Mouse (Mus musculus) adrenal gland (tissue): ENCODE measurements around the gene 4930556J24Rik.
"Not testable (repeated sequence)": the region's sequence is repeated elsewhere in the genome, so short reads cannot be mapped to it uniquely, and the experiment has no call there.

ENCODE experiments used
- intact Hi-C: fragments of 180-260 bp; cut with DNase I; formaldehyde crosslinking; loops from one replicate; pipeline ENCODE4 v1.15.1; 2025
- long read RNA-seq, 2 experiments: library from polyadenylated mRNA; unstranded; transcript quantifications; one replicate each; pipeline ENCODE4 v2.0.0; 2020; ENCODE audit warnings: borderline replicate concordance in 1 of 2; ENCODE audit not compliant: insufficient replicate concordance in 1 of 2

Gene 4930556J24Rik
- long read RNA-seq, experiment 1, partial matches to known transcripts = 4 of 7 reads
- long read RNA-seq, experiment 1, other reads (novel, unspliced or antisense) = 3 of 7 reads
- long read RNA-seq, experiment 2, partial matches to known transcripts = 0 of 6 reads
- long read RNA-seq, experiment 2, other reads (novel, unspliced or antisense) = 6 of 6 reads

DNA sequence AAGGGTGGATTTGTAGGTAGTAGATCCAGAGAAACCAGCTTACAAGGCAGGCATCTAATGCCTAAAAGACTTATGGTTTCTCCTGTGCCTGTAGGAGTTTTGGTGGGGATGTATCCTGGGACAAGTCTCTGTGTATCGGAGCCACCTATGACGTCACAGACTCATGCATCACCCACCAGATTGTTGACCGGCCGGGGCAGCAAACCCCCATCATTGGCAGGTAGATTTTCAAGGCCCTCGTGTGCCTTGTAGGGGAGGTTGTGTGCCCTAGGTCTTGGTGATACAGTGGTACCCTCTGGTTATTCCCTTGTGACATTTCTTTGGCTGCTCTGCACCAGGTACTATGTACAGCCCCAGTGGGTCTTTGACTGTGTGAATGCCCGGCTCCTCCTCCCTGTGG is at the start of gene 4930556J24Rik:
4930556J24Rik (minus strand) TSS at position 101 of the 400 bp plus-strand sequence.
- intact Hi-C loops = no loop called here

DNA sequence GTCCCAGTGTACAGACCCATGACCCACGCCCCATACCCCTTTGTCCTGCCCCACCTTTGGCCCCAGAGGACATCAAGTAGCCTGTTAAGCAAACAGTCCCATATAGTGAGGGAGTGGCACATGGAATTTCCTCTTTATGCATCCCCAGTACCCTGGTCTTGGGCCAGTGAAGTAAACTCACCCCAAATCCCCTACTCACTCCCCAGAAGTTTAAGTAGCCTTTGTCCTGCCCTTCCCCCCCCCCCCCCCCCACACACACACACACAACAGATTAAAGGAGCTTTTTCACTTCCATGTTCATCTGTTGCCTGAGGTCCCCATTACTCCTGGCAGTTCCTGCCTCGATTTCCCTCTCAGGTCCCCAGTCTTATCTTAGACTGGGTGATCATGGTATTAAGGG is 46.7 kb upstream of the 4930556J24Rik start:
- intact Hi-C loops = no loop called here

DNA sequence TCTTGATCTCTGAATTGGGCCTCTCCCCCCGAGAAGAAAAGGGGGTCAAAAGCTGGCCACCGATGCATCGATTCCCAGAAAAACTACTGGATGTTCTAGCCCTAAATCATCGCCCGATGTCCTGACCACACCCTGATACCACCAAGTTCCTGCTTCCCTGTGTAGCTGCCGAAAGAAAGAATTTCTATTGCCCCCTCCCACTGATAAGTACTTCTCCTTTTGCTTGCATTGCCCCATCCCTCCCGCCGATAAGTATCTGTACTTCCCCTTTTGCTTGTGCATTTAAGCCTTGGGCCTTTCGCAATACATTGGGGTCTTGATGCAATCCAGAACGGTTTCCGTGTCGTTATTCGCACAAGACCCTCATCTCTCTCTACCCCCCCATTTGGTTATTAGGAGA is 45.5 kb upstream of the 4930556J24Rik start:
- intact Hi-C loops = not testable (repeated sequence)

DNA sequence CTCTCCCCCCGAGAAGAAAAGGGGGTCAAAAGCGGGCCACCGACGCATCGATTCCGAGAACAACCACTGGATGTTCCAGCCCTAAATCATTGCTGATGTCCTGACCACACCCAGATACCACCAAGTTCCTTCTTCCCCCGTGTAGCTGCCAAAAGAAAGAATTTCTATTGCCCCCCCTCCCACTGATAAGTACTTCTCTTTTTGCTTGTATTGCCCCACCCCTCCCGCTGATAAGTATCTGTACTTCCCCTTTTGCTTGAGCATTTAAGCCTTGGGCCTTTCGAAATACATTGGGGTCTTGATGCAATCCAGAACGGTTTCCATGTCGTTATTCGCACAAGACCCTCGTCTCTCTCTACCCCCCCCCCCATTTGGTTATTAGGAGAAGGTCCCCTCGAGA is 39.2 kb upstream of the 4930556J24Rik start:
- intact Hi-C loops = not testable (repeated sequence)

DNA sequence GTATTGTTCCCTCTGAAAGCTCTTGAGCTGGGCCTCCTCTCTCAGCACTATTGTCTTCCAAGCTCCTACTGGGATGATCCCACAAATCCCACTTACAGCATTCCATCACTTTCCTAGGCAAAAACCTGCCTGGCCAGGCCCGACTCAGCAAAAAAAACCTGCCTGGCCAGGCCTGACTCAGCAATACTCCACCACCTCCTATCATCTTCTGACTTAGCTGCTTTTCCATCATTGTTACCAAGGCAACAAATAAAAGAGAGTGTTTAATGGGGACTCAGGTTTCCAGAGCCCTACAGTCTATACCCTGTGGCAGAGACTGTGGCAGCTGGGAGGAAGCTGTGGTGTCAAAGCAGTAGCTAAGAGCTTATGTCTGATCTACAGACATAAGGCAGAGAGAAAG is 36.0 kb upstream of the 4930556J24Rik start:
- intact Hi-C loops = no loop called here

DNA sequence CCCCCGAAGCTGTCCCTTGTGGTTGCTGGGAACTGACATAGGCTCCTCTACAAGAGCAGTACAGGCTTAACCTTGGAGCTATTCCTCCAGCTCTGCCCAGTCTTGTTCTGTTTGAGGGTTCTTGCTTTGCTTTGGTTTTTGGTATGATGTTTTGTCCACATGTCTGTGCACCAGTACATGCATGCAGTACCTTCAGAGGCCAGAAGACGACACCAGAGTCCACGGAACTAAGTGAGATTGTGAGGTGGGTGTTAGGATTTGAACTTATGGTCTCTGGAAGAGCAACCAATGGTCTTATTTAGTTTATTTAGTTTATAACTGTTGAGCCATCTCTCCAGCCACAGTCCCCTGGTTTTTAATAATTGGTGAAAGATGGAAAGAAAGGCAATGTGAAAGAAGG is 29.9 kb upstream of the 4930556J24Rik start:
- intact Hi-C loops = no loop called here

DNA sequence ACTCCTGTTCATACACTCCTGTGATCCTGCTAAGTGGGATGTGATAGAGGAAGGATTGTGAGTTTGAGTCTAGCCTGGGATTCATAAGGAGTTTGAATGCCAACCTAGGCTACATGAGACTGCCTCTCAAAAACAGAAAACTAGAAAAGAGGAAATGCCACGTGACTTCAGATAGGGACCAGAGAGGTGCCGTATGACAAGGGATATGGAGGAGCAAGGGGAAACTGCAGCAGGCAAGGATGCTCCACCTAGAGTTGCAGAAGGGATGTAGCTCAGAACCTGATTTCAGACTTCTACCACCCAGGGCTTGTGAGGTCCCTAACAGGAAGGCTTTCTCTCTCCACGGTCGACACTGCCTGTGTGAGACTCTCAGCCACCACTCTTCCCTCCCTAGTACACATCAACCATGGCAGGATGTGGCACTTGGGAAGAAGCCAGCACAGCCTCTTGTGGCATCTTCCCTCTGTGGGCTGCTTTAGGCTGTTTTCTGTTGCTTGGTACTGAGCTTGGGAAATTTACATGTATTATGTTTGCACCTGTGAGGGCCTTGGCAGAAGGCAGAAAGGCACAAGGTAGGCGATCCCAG is 28.7 kb upstream of the 4930556J24Rik start:
- intact Hi-C loops = no loop called here

DNA sequence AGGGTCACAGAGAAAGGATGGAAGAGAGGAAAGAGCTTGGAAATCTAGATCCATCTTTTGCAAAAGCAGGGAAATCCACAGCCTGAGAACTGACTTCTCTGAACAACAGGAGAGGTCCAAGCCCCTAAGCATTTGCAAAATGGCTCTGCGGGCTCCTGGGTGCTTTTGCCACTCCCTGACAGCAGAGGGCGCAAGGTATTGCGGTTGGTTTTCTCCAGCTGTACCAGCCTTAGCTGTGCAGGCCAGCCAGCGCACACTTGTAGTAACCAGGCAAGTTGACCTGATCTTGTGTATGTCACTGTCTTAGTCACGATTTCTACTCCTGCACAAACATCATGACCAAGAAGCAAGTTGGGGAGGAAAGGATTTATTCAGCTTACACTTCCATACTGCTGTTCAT is 25.0 kb upstream of the 4930556J24Rik start:
- intact Hi-C loops = loop anchor here (1.0 kb wide), 1 partner anchor 82 kb away; no protein-coding TSS in a partner anchor

DNA sequence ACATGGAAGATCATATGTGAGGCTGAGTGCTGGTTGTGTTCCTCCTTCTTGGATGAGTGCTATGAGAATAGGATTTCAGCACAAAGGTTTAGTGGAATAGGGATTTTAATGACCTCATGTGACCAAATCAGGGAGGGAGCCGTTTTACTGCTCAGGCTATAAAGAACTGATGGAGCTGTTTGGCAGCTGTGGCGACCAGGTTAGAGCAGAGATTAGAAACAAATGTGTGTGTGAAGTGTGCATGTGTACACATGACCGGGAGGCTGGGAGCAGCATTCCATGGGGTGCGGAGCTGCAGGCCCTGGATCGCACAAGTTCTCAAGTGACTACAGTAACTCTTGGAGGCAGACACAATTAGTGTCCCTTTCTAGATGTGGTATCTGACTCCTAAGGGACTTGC is 23.0 kb upstream of the 4930556J24Rik start:
- intact Hi-C loops = no loop called here

DNA sequence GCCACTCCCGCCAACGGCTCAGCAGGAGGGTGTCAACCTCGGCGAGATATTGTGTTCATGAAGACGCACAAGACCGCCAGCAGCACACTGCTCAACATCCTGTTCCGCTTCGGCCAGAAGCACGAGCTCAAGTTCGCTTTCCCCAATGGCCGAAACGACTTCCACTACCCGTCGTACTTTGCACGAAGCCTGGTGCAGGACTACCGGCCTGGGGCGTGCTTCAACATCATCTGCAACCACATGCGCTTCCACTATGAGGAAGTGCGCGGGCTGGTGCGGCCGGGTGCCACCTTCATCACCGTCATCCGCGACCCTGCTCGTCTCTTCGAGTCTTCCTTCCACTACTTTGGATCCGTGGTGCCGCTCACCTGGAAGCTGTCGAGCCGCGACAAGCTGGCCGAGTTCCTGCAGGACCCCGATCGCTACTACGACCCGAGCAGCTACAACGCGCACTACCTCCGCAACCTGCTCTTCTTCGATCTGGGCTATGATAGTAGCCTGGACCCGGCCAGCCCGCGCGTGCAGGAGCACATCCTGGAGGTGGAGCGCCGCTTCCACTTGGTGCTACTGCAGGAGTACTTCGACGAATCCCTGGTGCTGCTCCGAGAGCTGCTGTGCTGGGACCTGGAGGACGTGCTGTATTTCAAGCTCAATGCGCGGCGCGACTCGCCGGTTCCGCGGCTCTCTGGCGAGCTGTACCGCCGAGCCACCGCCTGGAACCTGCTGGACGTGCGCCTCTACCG is 21.6 kb upstream of the 4930556J24Rik start:
- intact Hi-C loops = no loop called here

DNA sequence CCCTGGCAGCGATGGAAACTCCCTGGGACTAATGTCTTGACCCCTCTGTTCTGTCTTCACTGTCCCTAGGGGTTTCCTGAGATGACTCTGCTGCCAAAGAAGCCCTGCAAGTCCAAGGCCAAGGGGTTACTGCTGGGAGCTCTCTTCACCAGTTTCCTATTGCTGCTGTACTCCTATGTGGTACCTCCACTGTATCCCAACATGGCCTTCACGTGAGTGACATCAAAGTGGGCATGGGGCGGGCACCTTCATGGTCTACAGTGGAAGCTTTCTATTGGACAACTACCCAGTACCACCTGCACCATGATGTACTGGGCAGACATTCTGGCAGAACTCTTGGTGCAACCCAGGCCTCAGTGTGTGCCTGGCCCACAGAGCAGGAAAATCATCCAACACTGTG is 20.3 kb upstream of the 4930556J24Rik start:
- intact Hi-C loops = no loop called here

DNA sequence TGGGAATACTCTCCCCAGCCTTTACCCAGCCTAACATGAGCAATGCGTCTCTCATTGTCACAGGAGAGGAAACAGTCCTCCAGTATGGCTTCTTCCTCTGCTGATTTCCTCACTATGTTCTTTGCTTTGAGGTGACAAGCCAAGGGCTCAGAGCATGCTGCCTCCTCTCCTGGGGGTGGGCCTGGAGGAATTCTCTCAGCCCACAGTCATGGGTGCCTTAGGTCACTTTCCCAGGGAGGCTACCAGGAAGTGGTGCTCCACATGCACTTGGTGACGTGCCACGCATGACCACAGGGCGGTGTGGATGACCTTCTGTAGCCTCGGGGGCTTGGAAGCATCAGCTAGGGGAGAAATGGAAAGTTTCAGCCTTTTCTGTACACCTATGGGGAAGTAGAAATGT is 18.9 kb upstream of the 4930556J24Rik start:
- intact Hi-C loops = no loop called here

DNA sequence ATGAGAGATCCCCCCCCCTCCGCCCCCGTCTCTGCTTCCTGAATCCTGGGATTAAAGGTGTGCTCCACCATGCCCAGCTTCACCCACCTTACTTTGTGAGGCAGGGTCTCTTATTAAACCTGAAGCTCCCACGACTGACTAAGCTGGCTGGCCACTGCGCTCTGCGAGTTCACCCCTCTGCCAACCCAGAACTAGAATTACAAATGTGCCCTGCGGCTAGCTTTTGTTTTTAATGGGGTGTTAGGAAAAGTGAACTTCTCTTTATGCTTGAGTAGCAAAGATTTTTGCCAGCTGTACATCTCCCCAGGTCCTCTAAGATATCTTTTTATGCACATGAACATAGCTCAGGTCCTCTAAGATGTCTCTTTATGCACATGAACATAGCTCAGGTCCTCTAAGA is 17.3 kb upstream of the 4930556J24Rik start:
- intact Hi-C loops = no loop called here

DNA sequence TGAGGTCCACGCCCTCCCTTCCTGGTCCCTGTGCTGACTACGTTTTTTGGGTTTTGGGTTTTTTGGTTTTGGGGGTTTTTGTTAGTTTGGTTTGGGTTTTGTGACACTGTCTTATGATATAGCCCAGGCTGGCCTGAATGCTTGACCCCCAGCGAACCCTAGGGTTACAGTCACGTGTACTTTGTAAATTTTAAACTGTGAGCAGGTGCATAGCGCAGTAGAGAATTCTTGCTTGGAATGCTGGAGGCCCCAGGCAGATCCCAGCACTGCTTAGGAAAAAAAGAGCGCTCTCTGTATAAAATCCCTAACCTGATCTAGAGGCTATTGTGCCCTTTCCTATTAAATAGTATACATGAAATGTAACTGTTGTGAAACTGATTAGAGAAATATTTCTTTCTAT is 16.6 kb upstream of the 4930556J24Rik start:
- intact Hi-C loops = no loop called here

DNA sequence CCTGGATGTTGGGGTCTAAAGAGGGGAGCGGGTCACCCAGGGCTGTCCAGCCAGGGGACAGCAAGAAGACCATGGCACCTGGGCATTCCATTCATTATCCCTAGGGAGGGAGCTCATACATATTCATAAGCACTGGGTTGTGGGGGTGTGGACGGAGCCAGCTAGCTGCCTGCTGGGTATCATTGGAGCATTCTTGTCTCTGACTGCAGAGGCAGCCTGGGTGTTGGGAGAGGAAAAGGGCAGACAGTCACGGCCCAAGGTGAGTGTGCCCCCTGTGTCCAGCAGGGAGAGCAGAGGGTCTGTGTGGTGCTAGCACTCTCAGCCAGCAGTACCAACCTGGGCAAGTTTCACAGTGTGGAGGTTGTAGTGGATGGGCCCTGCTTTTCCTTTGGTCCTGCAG is 13.2 kb upstream of the 4930556J24Rik start:
- intact Hi-C loops = no loop called here

DNA sequence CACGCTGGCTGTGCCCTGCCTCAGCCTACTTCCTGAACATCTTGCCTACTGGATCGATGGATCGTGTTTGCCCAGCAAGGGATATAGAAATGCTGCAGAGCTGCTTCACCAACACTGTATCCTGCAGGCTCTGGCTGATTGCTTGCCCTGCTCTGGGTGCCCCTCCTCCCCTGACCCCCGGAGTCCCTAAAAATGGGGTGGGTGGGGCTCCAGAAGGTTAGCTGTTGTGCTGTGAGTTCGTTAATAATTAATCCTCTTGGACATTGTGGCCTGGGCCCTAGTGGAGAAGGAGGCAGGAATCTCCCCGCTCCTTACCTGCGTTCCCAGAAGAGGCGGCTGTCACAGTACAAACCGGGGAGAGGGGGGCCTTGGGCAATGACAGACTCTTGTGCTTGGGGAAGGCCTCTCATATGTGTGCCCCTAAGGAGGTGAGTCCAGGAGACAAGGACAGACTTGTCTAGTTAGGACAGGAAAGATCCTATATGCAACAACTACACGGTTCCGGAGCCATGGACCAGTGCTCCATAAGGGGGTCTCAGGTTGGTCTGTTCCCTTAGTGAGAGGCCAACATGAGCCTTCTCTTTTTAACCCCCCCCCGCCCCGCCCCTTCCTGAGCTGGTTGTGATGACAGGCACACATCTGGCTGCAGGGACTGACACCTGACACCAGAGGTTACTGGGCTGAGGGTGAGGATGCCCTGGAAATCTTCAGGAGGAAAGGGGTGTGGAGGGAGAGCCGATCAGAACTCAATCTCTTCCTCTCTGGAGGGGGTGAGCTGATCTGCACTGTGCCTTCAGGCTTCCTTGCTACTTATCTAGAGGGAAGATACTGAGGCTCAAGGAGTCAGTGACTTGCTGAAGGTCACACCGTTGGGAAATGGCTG is 7.5 kb upstream of the 4930556J24Rik start:
- intact Hi-C loops = no loop called here

DNA sequence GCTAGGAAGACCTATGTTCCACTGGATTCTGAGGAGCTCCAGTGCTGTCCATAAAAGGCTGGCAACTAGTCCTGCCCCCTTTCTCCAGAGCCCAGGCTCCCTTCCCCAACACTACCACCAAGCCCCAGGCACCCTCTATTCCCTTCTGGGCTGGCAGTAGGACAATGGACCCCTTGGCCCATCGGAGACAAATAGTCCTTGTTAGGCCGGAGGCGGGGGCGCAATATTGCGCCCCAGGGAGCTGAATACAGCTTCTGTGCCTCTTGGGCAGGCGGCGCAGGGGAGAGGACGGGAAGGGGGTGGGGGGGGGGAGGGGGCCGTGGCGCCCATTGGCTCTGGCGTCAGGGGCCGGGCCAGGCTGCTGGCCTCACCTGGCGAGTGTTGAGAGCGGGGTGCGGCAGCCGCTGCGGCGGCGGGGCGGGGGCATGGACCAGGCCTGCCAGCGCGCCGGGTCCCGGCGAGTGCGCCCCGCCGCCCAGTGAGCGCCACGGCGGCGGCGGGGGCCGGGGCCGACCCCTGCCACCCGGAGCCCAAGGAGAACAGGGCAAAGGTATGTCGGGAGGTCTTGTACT is 6.8 kb upstream of the 4930556J24Rik start, which contains the start of gene Gal3st1:
Gal3st1 (plus strand) TSS at position 346 of the 572 bp plus-strand sequence.
- intact Hi-C loops = no loop called here

DNA sequence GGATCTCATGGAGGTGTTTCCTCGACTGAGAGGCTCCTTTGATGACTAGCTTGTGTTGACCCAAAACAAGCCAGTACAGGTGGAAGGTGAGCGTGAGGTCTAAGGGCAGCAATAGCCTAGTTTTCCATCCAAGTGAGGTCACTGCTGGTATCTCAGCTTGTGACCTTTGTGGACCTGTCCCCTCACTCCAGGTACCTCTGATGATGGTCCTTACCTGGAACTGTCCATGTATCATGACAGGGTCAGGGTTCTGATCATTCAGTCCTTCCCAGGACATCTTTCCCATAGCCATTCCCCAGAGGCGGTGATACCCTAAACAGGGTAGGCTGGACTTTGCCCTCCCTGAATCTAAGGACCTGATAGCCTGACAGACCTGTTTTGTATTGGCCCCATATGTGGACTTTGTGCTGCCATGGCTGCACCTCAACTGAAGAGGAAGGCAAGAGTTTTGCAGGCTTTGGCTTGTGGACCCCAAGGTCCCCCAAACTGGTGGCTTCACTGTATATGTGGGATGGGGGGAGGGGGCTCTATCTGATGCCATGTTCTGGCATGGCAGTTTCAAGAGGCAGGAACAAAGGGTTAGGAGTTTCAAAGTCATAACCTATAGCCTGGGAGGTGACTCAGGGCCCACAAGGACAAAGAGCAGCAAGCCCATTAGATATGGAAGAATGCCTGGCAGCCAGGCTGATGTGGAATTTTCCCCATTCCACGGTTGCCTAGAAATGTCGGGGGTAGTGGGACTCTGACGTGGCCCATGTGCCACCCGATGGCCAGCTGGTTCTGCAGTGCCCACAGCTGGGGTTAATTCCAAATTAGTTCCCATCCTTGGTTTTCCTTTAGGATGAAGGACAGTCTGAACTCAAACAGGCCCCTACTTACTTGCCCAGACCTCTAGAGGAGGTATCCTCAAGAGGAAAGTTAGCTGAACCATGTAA is 6.0 kb upstream of the 4930556J24Rik start:
- intact Hi-C loops = no loop called here

DNA sequence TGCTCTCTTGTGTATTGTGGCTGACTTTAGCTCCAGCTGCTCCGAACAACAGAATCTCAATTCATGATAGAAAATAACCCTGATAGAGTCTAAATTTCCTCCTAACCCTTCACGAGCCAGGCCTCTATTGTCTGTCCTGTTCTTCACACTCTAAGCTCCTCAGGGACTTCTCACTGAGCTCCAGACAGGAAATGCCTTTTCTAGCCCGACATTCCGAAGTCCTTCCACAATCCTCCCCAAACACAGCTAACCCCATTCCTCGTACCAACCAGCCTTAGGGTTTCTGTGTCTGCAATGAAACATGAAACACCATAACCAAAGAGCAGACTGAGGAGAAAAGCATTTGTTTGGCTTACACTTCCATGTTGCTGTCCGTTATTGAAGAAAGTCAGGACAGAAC is 5.0 kb upstream of the 4930556J24Rik start:
- intact Hi-C loops = no loop called here

DNA sequence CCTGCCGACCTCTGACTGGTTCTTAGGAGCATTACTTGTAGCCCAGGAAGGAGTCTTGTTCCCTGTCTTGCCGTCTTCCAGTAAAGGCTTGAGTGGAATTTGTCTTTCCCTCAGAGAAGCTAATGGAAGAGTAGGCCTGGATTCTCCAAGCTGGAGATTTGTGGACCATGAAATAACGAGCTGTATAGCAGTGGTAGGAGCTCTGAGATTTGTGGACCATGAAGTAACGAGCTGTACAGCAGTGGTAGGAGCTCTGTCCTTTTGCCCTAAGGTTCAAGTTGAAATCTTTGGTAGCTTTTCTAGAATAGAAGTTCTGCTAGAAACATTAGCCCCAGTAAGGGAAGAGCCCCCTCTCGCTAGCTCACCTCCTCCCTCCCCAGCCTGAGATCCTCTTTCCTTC is 1.8 kb upstream of the 4930556J24Rik start:
- intact Hi-C loops = no loop called here
